Mouse (Mus musculus): ENCODE results near the gene Dock9. TPM values are rescaled to one million over a fixed set of nuclear protein-coding genes. Genes with fewer than 3 reads are reported as not detected.

Dock9 gene
- polyA plus RNA-seq, 1 experiment from 2014 or later: 4.2 TPM

- 65% methylated on average over 4 of the region's 4 CpGs for WGBS
- no peak overlapping the region for H3K27ac ChIP-seq (ENCODE audit: low read depth, low read length)
- no peak overlapping the region for H3K4me2 ChIP-seq
Measured at GRCm38 (mm10) chr14:121702534-121702933, 95.1 kb downstream of the Dock9 start.

DNA sequence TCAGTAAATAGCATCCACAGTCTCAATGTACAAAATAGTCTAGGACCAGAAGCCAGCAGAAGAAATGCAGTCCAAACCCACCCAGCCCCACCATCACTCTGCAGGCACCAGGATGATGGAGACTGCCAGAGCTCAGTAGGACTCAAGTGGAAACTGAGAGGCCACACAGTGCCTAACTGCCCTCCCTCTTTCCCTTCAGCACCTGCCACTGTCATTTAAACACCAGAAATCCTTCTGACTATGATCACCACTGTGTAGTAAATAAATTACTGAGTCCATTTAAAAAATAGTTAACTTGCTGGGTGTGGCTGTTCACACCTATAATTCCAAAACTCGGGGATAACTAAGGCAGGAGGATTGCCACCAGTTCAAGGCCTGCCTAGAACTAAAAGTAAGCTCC lies 97.6 kb downstream of the Dock9 start:
- 84% methylated on average over 1 of the region's 1 CpGs for WGBS
- ATAC-seq (ENCODE audit: low FRiP score) (no peak), DNase-seq (ENCODE audit: low spot score, missing footprints) (no peak)
- H3K27me3 ChIP-seq (ENCODE audit: control insufficient read depth, insufficient read depth, low read length): no peaks in the 10 kb centered on the region
- no peak overlapping the region for H3K4me2 ChIP-seq
- no peak overlapping the region for H3K4me3 ChIP-seq (ENCODE audit: low read depth, low read length)
- no peaks in the 10 kb centered on the region for H3K9me3 ChIP-seq (ENCODE audit: control insufficient read depth, low read length)
- no peak overlapping the region for H3K27ac ChIP-seq (ENCODE audit: low read depth, low read length)
- H3K4me1 ChIP-seq (ENCODE audit: control insufficient read depth, insufficient read depth, low read length): peaks cover 20% of the 10 kb centered on the region
- no peaks in the 10 kb centered on the region for H3K36me3 ChIP-seq (ENCODE audit: control insufficient read depth, insufficient read depth, low read length)
- H3K9ac ChIP-seq (ENCODE audit: low read length): no peak overlapping the region

More at GRCm38 (mm10) chr14:121702534-121702933, 95.1 kb downstream of the Dock9 start:
- H3K4me3 ChIP-seq (ENCODE audit: low read depth, low read length): no peak overlapping the region
- no peak for DNase-seq (ENCODE audit: low spot score, missing footprints)
- no peaks in the 10 kb centered on the region for H3K27me3 ChIP-seq (ENCODE audit: control insufficient read depth, insufficient read depth, low read length)
- ATAC-seq (ENCODE audit: low FRiP score): no peak
- no peak overlapping the region for H3K9ac ChIP-seq (ENCODE audit: low read length)
- H3K36me3 ChIP-seq (ENCODE audit: control insufficient read depth, insufficient read depth, low read length): no peaks in the 10 kb centered on the region
- H3K4me1 ChIP-seq (ENCODE audit: control insufficient read depth, insufficient read depth, low read length): peaks cover 13% of the 10 kb centered on the region
- H3K9me3 ChIP-seq (ENCODE audit: control insufficient read depth, low read length): no peaks in the 10 kb centered on the region

- peak overlapping the region; percentile 30 for H3K27ac ChIP-seq (ENCODE audit: low read depth, low read length)
- H3K4me2 ChIP-seq: peak overlapping the region; percentile 58
- 17% methylated on average over 7 of the region's 7 CpGs for WGBS
Measured at GRCm38 (mm10) chr14:121698620-121698950, 99.1 kb downstream of the Dock9 start.

GRCm38 (mm10) chr14:121697709-121698619 lies 99.7 kb downstream of the Dock9 start:
- peak; percentile 94 for DNase-seq (ENCODE audit: low spot score, missing footprints)
- Histone ChIP-seq H3K4me1 (ENCODE audit: control insufficient read depth, insufficient read depth, low read length) (peaks cover 20% of the 10 kb centered on the region), H3K36me3 (ENCODE audit: control insufficient read depth, insufficient read depth, low read length) (no peaks in the 10 kb centered on the region), H3K27me3 (ENCODE audit: control insufficient read depth, insufficient read depth, low read length) (no peaks in the 10 kb centered on the region), H3K27ac (ENCODE audit: low read depth, low read length) (peak overlapping the region; percentile 30), H3K9me3 (ENCODE audit: control insufficient read depth, low read length) (no peaks in the 10 kb centered on the region), H3K4me2 (peak overlapping the region; percentile 58), H3K9ac (ENCODE audit: low read length) (peak overlapping the region; percentile 69), H3K4me3 (ENCODE audit: low read depth, low read length) (peak overlapping the region; percentile 27)
- WGBS: 11% methylated on average over 23 of the region's 23 CpGs
- ATAC-seq (ENCODE audit: low FRiP score): peak; percentile 88

More at GRCm38 (mm10) chr14:121698620-121698950, 99.1 kb downstream of the Dock9 start:
- no peaks in the 10 kb centered on the region for H3K27me3 ChIP-seq (ENCODE audit: control insufficient read depth, insufficient read depth, low read length)
- no peaks in the 10 kb centered on the region for H3K9me3 ChIP-seq (ENCODE audit: control insufficient read depth, low read length)
- peak overlapping the region; percentile 27; the same call in 1 of the 2 replicates for H3K4me3 ChIP-seq (ENCODE audit: low read depth, low read length)
- H3K9ac ChIP-seq (ENCODE audit: low read length): peak overlapping the region; percentile 69
- DNase-seq (ENCODE audit: low spot score, missing footprints) (no peak), ATAC-seq (ENCODE audit: low FRiP score) (peak; percentile 10; the same call in 1 of the 2 replicates)
- H3K4me1 ChIP-seq (ENCODE audit: control insufficient read depth, insufficient read depth, low read length): peaks cover 20% of the 10 kb centered on the region
- no peaks in the 10 kb centered on the region for H3K36me3 ChIP-seq (ENCODE audit: control insufficient read depth, insufficient read depth, low read length)

DNA sequence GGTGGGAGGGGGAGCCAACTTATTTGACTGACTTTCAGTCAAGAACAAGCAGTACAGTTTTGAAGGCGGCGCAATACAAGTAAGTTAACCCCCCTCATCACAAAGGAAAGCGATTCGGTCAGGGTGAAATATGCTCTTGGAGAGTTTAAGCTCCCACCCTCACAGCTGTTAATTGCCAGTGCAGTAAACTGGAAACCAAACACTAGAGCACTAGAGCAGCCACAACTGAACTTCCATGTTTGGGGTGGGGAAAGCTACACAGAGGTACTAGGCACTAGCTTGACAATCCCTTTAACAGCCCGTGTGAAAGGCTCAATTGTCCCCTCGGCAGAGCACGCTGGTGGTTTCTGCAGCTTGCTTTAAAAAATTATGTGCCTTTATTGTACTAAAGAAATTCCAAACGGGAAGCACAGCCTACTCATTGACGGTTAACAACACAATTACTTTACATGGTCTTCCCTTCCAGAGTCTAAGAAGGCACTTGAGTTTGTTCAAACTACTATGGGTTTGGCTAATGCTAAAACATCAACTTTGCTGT lies 100.4 kb downstream of the Dock9 start:
- WGBS: 34% methylated on average over 9 of the region's 9 CpGs
- Histone ChIP-seq H3K27me3 (ENCODE audit: control insufficient read depth, insufficient read depth, low read length) (no peaks in the 10 kb centered on the region), H3K4me1 (ENCODE audit: control insufficient read depth, insufficient read depth, low read length) (peaks cover 20% of the 10 kb centered on the region), H3K36me3 (ENCODE audit: control insufficient read depth, insufficient read depth, low read length) (no peaks in the 10 kb centered on the region), H3K9ac (ENCODE audit: low read length) (no peak overlapping the region), H3K9me3 (ENCODE audit: control insufficient read depth, low read length) (no peaks in the 10 kb centered on the region), H3K27ac (ENCODE audit: low read depth, low read length) (no peak overlapping the region), H3K4me2 (peak overlapping the region; percentile 58), H3K4me3 (ENCODE audit: low read depth, low read length) (peak overlapping the region; percentile 12; the same call in 1 of the 2 replicates)
- 0 out of 2 replicates have a peak, but pooled peaks have one; percentile 26 for ATAC-seq (ENCODE audit: low FRiP score)
- peak; percentile 90 for DNase-seq (ENCODE audit: low spot score, missing footprints)

- no peaks in the 10 kb centered on the region for H3K36me3 ChIP-seq (ENCODE audit: control insufficient read depth, insufficient read depth, low read length)
- no peaks in the 10 kb centered on the region for H3K27me3 ChIP-seq (ENCODE audit: control insufficient read depth, insufficient read depth, low read length)
- 84% methylated on average over 8 of the region's 8 CpGs for WGBS
- DNase-seq (ENCODE audit: low spot score, missing footprints): no peak
- H3K4me3 ChIP-seq (ENCODE audit: low read depth, low read length): no peak overlapping the region
- H3K4me2 ChIP-seq: peak overlapping the region; percentile 58; the same call in 1 of the 2 replicates
- H3K4me1 ChIP-seq (ENCODE audit: control insufficient read depth, insufficient read depth, low read length): peaks cover 20% of the 10 kb centered on the region
- H3K9me3 ChIP-seq (ENCODE audit: control insufficient read depth, low read length): no peaks in the 10 kb centered on the region
- H3K27ac ChIP-seq (ENCODE audit: low read depth, low read length): no peak overlapping the region
- H3K9ac ChIP-seq (ENCODE audit: low read length): no peak overlapping the region
- ATAC-seq (ENCODE audit: low FRiP score): no peak
Measured at GRCm38 (mm10) chr14:121696429-121697118, 101.1 kb downstream of the Dock9 start.

GRCm38 (mm10) chr14:121694706-121695105 lies 102.9 kb downstream of the Dock9 start:
- Histone ChIP-seq H3K27me3 (ENCODE audit: control insufficient read depth, insufficient read depth, low read length) (no peaks in the 10 kb centered on the region), H3K9ac (ENCODE audit: low read length) (no peak overlapping the region), H3K4me3 (ENCODE audit: low read depth, low read length) (no peak overlapping the region), H3K9me3 (ENCODE audit: control insufficient read depth, low read length) (no peaks in the 10 kb centered on the region), H3K27ac (ENCODE audit: low read depth, low read length) (no peak overlapping the region), H3K4me1 (ENCODE audit: control insufficient read depth, insufficient read depth, low read length) (peaks cover 20% of the 10 kb centered on the region), H3K4me2 (no peak overlapping the region), H3K36me3 (ENCODE audit: control insufficient read depth, insufficient read depth, low read length) (no peaks in the 10 kb centered on the region)
- DNase-seq (ENCODE audit: low spot score, missing footprints): no peak
- WGBS: 91% methylated on average over 3 of the region's 3 CpGs
- ATAC-seq (ENCODE audit: low FRiP score): no peak

GRCm38 (mm10) chr14:121693991-121694594 lies 103.5 kb downstream of the Dock9 start:
- ATAC-seq (ENCODE audit: low FRiP score): no peak
- Histone ChIP-seq H3K4me1 (ENCODE audit: control insufficient read depth, insufficient read depth, low read length) (peaks cover 20% of the 10 kb centered on the region), H3K4me2 (no peak overlapping the region), H3K36me3 (ENCODE audit: control insufficient read depth, insufficient read depth, low read length) (no peaks in the 10 kb centered on the region), H3K9me3 (ENCODE audit: control insufficient read depth, low read length) (no peaks in the 10 kb centered on the region), H3K4me3 (ENCODE audit: low read depth, low read length) (no peak overlapping the region), H3K27me3 (ENCODE audit: control insufficient read depth, insufficient read depth, low read length) (no peaks in the 10 kb centered on the region), H3K9ac (ENCODE audit: low read length) (no peak overlapping the region), H3K27ac (ENCODE audit: low read depth, low read length) (no peak overlapping the region)
- 87% methylated on average over 11 of the region's 11 CpGs for WGBS
- no peak for DNase-seq (ENCODE audit: low spot score, missing footprints)
